Mouse (Mus musculus) heart, postnatal 25 days (tissue): ENCODE measurements around the gene Dmbt1. TPM values are rescaled to one million over a fixed set of nuclear protein-coding genes. Genes with fewer than 3 reads are reported as not detected.
"Not testable (repeated sequence)": the region's sequence is repeated elsewhere in the genome, so short reads cannot be mapped to it uniquely, and the experiment has no call there.

Experiments
- DNase-seq: peaks from one replicate; pipeline ENCODE4 v3.0.0; 2022; ENCODE audit warnings: low spot score
- intact Hi-C: fragments of 180-260 bp; cut with DNase I; formaldehyde crosslinking; loops from one replicate; pipeline ENCODE4 v1.15.1; 2025
- total RNA-seq, 2 experiments: library from RNA; stranded (reverse); gene quantifications; 2 replicates each; pipeline ENCODE4 v1.2.3; 2021

The Dmbt1 gene
- not detected for total RNA-seq

- no peak for DNase-seq
Observed at GRCm38 (mm10) chr7:131031755-131032154, at the start of gene Dmbt1. Dmbt1 (plus strand) TSS chr7:131032053.

GRCm38 (mm10) chr7:130982371-130982770, 49.5 kb upstream of the Dmbt1 start:
- intact Hi-C loops: no loop called here
- DNase-seq: no peak

More at GRCm38 (mm10) chr7:131031755-131032154, at the start of gene Dmbt1:
- intact Hi-C loops: no loop called here

- no peak for DNase-seq
- intact Hi-C loops: no loop called here
Observed at GRCm38 (mm10) chr7:130982881-130983280, 49.0 kb upstream of the Dmbt1 start.

- intact Hi-C loops: no loop called here
- DNase-seq: no peak
Observed at GRCm38 (mm10) chr7:130984294-130984693, 47.6 kb upstream of the Dmbt1 start.

GRCm38 (mm10) chr7:130985193-130985592, 46.7 kb upstream of the Dmbt1 start:
- intact Hi-C loops: no loop called here
- no peak for DNase-seq

GRCm38 (mm10) chr7:130985716-130986115, 46.1 kb upstream of the Dmbt1 start:
- DNase-seq: no peak
- intact Hi-C loops: no loop called here

- no peak for DNase-seq
- intact Hi-C loops: no loop called here
Observed at GRCm38 (mm10) chr7:130988146-130988545, 43.7 kb upstream of the Dmbt1 start.

GRCm38 (mm10) chr7:130989371-130989770, 42.5 kb upstream of the Dmbt1 start:
- intact Hi-C loops: no loop called here
- no peak for DNase-seq

GRCm38 (mm10) chr7:130991174-130991789, 40.6 kb upstream of the Dmbt1 start:
- no peak for DNase-seq
- intact Hi-C loops: no loop called here

GRCm38 (mm10) chr7:130993907-130994306, 37.9 kb upstream of the Dmbt1 start:
- intact Hi-C loops: no loop called here
- no peak for DNase-seq

GRCm38 (mm10) chr7:131001976-131002726, 29.7 kb upstream of the Dmbt1 start:
- no peak for DNase-seq
- intact Hi-C loops: no loop called here

- no peak for DNase-seq
- intact Hi-C loops: no loop called here
Observed at GRCm38 (mm10) chr7:131004071-131004470, 27.8 kb upstream of the Dmbt1 start.

GRCm38 (mm10) chr7:131007221-131007620, 24.6 kb upstream of the Dmbt1 start:
- intact Hi-C loops: no loop called here
- DNase-seq: no peak

GRCm38 (mm10) chr7:131009178-131009577, 22.7 kb upstream of the Dmbt1 start:
- no peak for DNase-seq
- intact Hi-C loops: no loop called here

GRCm38 (mm10) chr7:131011901-131012300, 20.0 kb upstream of the Dmbt1 start:
- intact Hi-C loops: no loop called here
- no peak for DNase-seq

- DNase-seq: no peak
Observed at GRCm38 (mm10) chr7:131019181-131019580, 12.7 kb upstream of the Dmbt1 start.

GRCm38 (mm10) chr7:131024807-131025206, 7.0 kb upstream of the Dmbt1 start:
- intact Hi-C loops: no loop called here
- DNase-seq: no peak

More at GRCm38 (mm10) chr7:131019181-131019580, 12.7 kb upstream of the Dmbt1 start:
- intact Hi-C loops: no loop called here

- no peak for DNase-seq
- intact Hi-C loops: no loop called here
Observed at GRCm38 (mm10) chr7:131027557-131027956, 4.3 kb upstream of the Dmbt1 start.

- intact Hi-C loops: loop anchor here (5.0 kb wide), 1 partner anchor 119 kb away; no protein-coding TSS in a partner anchor
- no peak for DNase-seq
Observed at GRCm38 (mm10) chr7:131036396-131036795, 4.5 kb downstream of the Dmbt1 start.

GRCm38 (mm10) chr7:131037083-131037482, 5.2 kb downstream of the Dmbt1 start:
- intact Hi-C loops: loop anchor here (5.0 kb wide), 1 partner anchor 120 kb away; no protein-coding TSS in a partner anchor

GRCm38 (mm10) chr7:131040760-131041159, 8.9 kb downstream of the Dmbt1 start:
- intact Hi-C loops: loop anchor here (5.0 to 10.0 kb wide), 2 partner anchors 213 to 266 kb away; partner anchors contain the start of gene Btbd16
- DNase-seq: not testable (repeated sequence)

More at GRCm38 (mm10) chr7:131037083-131037482, 5.2 kb downstream of the Dmbt1 start:
- no peak for DNase-seq
